Mouse (Mus musculus) megakaryocyte, adult 5-6 weeks (primary cell): Measurements from ENCODE around the gene Gm9945. TPM values are rescaled to one million over a fixed set of nuclear protein-coding genes. Genes with fewer than 3 reads are reported as not detected.

Experiments used
- ATAC-seq: 2 replicates; pipeline ENCODE4 v1.8.0; 2016; ENCODE audit warnings: mild to moderate bottlenecking, inconsistent platforms; ENCODE audit not compliant: poor library complexity, severe bottlenecking
- total RNA-seq, 2 experiments: library from RNA; stranded (forward) in 1 of 2; stranded (reverse) in 1 of 2; fragments of 153-499, 151-499 nt in 1 of 2; fragments of 221-1000, 200-1000 nt in 1 of 2; gene quantifications; 2 replicates each; pipeline versions ENCODE4 v1.2.3 to v1.2.4; 2015 to 2017

Gene Gm9945
- total RNA-seq (2015) = not detected in 2 replicates
- total RNA-seq (2017) = not detected in 2 replicates

DNA sequence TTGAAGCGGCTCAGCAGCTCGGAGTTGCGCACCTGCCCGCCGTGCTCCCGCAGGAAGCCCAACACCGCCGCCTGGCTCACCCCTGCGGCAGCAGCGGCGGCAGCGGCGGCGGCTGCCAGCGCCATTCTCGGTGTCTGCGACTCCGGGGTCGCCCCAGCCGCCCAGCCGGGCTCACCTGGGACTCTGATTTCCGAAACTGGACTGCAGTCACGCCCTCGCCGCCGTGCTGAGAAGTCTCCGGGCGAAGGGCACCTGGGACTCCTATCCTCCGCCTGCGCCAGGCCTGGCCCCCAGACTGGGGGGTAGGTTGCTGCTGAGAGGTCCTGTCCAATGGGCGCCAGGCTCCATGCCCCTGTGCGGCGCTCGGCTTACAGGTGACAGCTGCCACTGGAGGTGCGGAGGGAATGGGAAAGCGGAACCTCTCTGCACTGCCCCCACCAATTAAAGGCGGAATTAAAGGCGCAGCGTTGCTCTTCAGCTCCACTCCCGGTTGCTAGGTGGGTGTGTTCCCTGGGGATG lies at the start of gene Gm9945, which contains the start of gene Sowaha:
Gene Gm9945, plus strand, starts transcription at position 384 of the 519 bp plus-strand sequence.
Gene Sowaha, minus strand, starts transcription at position 492 of the 519 bp plus-strand sequence.
- peak; percentile 27; the same call in 1 of the 2 replicates for ATAC-seq

- peak; percentile 45 for ATAC-seq
Observed at GRCm38 (mm10) chr11:53430300-53430669, 49.7 kb upstream of the Gm9945 start.

- ATAC-seq = peak; percentile 89
Observed at GRCm38 (mm10) chr11:53430670-53431346, 49.2 kb upstream of the Gm9945 start, which contains the start of the genes Uqcrq and Gdf9. Gene Uqcrq, minus strand, starts transcription at chr11:53430831. Gene Gdf9, plus strand, starts transcription at chr11:53431023.

DNA sequence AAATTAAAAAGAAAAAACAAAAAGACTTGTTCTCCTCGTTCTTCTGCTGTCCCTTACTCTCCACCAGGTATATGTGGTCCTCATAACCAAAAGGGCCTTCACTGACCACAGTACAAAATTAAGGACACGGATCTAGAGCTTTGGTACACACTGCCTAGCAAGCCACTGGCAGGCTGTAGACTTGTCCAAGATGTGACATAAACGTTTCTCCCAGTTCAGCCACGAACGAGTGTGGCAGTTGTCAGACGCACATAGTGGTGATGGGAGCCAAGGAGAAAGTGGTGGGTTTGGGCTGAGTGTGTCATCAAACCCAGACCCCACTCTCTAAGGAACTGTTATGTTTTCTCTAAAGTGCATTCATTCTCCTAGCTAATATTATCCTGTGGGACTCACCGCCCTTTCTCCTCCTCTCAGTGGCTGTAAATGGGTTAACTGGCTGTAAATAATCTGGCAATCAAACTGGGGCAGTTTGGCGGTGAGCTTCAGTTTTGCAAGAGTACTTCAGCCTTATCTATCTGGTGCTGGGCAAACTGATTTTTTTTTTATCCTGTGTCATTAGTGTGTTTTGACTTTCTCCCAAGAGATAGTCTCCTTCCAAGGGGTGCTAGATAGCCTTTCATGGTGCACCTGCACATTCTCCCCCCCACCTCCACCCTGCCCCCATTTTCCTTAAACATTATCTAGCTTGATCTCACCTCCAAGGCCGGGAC lies 48.5 kb upstream of the Gm9945 start:
- ATAC-seq = no peak

DNA sequence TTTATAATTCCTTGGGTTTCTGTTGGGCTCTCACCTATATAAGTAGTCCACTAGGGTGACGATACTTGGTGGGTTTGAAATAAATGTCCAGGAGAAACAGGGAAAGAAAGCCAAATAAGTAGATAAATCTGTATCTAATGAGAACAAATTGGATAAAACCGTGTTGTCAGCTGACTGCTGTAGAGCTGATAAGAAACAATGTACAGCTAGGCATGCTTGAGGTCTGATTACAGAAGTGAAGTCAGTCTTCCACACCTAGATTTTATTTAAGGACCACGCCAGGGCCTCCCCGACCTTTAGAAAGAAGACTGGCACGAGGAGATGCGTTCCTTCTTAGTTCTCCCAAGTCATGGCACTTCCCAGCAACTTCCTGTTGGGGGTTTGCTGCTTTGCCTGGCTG lies 46.9 kb upstream of the Gm9945 start:
- no peak for ATAC-seq

DNA sequence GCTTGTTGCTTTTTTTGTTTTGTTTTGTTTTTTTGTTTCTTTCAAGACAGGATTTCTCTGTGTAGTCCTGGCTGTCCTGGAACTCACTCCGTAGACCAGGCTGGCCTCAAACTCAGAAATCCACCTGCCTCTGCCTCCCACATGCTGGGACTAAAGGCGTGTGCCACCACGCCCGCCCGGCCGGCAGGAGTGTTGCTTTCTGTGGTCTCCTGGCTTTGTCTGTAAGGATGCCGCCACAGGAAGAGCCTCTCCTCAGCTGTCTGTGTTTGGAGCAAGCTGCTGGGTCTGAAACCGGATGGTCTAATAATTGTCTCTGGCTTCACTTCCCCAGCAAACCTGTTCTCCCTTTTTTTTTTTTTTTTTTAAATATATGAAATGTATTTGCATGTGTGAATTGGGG lies 44.5 kb upstream of the Gm9945 start:
- no peak for ATAC-seq

- ATAC-seq = peak; percentile 66
Observed at GRCm38 (mm10) chr11:53436338-53436737, 43.6 kb upstream of the Gm9945 start.

DNA sequence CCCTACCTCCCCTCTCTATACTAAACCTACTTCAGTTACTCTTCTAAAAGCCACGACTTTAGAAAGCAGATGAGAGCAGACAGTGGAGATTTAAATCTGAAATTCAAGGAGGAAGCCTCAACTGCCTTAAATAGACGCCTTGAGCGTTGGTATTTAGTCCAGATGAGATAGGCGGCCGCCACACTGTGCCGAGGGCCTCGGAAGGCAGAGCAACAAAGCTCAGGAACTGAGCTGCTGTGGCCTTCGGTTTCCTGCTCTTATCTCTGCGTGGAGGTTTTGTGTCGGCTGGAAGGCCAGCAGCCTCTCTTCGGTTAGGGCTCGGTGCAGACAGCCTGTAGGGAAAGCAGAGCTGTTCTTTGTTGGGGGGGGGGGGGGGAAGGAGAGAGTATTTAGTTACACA lies 38.0 kb upstream of the Gm9945 start:
- ATAC-seq = no peak

DNA sequence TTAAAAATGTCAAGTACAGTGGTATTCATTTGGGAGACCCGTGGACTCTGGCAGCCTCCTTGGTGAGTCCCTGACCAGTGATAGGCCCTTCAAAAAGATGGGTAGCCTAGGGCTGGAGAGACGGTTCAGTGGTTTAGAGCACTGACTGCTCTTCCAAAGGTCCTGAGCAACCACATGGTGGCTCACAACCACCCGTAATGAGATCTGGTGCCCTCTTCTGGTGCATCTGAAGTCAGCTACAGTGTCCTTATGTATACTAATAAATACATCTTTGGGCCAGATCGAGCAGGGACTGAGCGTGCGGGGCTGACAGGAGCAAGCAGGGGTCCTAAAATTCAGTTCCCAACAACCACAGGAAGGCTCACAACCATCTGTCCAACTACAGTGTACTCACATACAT lies 36.1 kb upstream of the Gm9945 start:
- no peak for ATAC-seq

GRCm38 (mm10) chr11:53445562-53445961 lies 34.4 kb upstream of the Gm9945 start:
- ATAC-seq = no peak

DNA sequence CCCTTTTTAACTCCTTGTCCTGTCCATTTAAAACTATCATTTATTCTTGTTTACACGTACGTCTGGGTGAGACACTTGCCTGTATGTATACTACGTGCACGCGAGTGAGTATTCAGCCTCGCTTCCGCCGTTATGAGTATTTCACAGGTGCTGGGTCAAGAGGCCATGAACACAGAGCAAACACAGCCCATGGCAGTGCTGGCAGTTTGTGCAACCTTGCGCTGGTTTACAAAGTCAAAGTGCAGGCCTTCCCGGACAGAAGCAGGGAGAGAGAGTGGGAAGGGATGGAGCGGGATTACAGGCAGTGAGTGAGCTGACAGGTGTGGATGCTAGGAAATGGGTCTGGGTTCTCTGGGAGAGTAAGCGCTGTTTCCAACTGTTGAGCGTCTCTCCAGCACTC lies 33.8 kb upstream of the Gm9945 start:
- no peak for ATAC-seq

DNA sequence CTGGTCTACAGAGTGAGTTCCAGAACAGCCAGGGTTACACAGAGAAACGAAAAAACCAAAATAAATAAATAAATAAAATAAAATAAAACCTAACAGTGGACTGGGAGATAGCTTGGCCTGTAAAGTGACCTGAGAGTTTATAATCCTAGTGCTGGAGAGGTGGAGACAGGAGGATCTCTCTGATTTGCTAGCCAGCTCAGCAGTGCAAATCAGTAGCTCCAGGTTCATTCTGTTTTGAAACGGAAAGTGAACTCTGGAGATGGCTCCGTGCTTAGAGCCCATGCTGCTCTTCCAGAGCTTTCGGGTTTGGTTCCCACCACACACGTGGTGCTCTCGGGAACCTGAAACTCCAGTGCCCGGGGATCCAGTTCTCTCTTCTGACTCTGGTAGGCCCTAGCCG lies 32.0 kb upstream of the Gm9945 start:
- ATAC-seq = no peak

DNA sequence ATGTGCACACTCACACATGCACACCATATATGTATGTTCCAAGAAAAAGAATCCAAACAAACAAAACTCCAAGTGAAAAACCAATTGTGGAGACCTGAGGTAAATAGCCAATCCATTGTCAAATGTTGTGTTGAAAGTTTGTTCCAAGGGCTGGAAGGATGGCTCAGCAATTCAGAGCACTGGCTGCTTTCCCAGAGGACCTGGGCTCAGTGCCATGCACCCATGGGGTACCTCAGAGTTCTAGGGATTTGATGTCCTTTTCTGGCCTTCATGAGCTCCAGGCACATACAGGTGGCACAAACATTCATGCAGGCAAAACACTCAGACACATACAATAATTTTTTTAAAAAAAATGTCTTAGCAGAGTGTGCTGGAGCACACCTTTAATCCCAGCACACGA lies 31.4 kb upstream of the Gm9945 start:
- ATAC-seq = no peak

DNA sequence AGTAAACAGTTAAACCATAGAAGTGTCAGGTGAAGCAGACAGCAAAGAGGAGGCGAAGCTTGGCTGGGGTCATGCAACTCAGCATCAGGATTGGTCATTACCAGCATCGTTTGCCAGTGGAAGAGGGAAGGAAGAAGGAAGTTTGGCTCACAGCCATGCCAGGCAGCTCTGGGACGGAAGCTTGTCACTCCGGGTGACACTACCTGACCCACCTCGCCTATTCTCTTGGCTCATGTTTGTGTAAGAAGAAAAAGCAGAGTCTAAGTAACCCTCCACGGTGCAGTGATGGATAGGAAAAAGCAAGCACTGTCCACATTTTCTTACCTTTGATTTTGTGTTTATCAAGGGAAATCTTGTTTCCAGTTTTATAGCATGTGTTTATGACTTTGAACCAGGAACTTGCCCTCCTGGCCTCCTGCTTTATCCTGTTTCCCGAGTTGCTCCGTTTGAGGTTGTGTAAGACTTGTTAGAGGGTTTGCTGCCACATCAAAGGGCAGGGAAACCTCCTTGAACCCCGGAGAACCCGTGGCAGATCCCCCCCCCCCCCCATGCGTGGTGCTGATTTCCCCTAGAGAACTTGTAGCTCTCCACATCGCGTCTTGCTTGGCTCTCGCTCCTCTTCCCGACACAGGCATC lies 29.8 kb upstream of the Gm9945 start:
- ATAC-seq = no peak

DNA sequence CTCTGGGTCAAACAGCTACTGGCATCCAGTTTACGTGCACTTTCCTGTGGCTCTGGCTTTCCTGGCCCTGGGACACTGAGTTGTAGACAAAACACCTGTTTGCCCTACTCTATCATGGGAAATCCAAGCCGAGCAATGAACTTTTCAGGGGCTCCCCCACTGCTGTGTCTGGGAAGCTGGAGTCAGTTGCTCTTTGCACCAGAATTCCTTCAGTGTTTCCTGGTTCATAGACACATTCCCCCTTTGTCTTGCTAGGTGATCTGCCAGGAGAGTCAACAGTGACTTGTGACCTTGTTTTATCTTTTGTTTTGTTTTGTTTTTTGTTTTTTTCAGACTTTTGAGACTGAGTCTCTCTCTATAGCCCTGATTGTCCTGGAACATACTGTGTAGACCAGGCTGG lies 28.6 kb upstream of the Gm9945 start:
- no peak for ATAC-seq

GRCm38 (mm10) chr11:53452396-53452795 lies 27.6 kb upstream of the Gm9945 start:
- ATAC-seq = no peak

DNA sequence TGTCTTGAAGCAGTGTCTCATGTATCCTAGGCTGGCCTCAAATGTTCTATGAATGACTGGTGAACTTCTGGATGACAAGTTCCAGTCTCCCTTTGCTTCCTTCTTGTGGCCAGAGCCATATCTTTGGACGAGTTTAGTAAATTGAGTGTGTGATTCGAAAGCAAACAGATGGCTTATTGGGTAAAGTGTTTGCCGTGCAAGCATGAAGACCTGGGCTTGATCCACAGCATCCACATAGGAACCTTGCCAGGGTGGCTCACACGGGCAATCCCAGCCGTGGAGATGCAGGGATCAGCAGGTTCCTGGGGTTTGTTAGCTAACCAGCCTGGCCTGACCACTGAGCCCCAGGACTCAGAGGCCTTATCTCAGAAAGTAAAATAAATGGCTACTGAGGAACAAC lies 26.9 kb upstream of the Gm9945 start:
- no peak for ATAC-seq

DNA sequence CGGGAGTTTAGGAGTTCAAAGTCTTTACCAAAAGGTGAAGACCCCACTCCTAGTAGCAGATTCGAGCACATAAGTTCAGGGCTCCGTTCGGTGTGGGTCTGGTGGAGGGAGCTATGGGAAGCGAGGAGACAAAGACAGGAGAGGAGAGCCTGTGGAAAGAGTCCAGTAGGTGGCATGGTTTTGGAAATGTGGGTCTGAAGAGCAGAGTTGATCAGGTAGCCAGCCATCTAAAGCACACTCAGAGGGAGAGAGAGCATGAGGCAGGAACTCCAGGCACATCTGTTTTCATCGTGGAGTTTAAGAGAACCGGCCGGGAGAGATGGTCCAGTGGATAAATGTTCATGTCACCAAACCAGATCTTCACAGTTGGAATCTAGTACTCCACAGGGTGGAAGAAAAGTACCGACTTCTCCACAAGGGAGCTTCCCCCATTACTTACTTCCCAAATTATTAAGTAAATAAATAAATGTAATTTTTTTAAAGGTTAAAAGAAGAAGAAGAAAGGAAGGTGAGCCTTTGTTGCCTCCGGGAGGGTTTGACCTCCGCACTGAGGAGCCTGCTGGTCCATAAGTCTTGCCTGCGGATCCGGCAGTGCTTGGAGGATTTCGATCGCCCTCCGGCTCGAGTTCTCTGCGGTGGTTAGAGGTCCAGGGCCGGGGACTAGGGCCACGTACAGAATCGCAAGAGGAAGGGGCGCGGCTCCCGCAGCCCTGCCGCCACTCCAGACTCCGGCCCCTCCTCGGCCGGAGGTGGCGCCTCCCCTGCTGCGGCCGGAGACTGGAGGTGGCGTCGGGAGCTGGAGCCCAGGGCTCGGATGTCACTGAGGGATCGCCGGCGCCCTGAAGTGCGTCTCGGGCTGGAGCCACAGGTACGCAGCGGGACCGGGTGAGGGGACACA lies 23.2 kb upstream of the Gm9945 start, which contains the start of the genes Gm10447 and Shroom1:
Gene Gm10447, minus strand, starts transcription at position 637 of the 898 bp plus-strand sequence.
Gene Shroom1, plus strand, starts transcription at position 732 of the 898 bp plus-strand sequence.
- ATAC-seq = peak; percentile 93

GRCm38 (mm10) chr11:53457372-53457954 lies 22.5 kb upstream of the Gm9945 start:
- ATAC-seq = 0 out of 2 replicates have a peak, but pooled peaks have one; percentile 28

GRCm38 (mm10) chr11:53458996-53459395 lies 21.0 kb upstream of the Gm9945 start:
- no peak for ATAC-seq
